Mouse (Mus musculus) mouse embryonic stem cell (cell line): ENCODE results near the gene Iqcf1.

Experiments
- in situ Hi-C, 2 experiments: fragments of 300-500 bp; cut with MboI; formaldehyde crosslinking; loops; 1 replicate in 1 of 2; 3 replicates in 1 of 2; pipeline ENCODE4 v1.14.3; 2019 to 2020; ENCODE audit warnings: low sequenced_read_pairs in 2 of 2, low pct_unique_long_range_greater_than_20kb in 1 of 2, mixed read lengths in 1 of 2; ENCODE audit not compliant: unreplicated experiment in 1 of 2

The Iqcf1 gene

GRCm38 (mm10) chr9:106463122-106464063 is 36.4 kb upstream of the Iqcf1 start:
- in situ Hi-C loops = no loop called here

- in situ Hi-C loops = no loop called here
Measured at GRCm38 (mm10) chr9:106464751-106465541, 34.8 kb upstream of the Iqcf1 start.

- in situ Hi-C loops = no loop called here
Measured at GRCm38 (mm10) chr9:106465571-106466200, 34.1 kb upstream of the Iqcf1 start, which contains the start of gene Gpr62. TSS of gene Gpr62 (minus strand) at chr9:106465938.

GRCm38 (mm10) chr9:106466721-106467120 is 33.0 kb upstream of the Iqcf1 start:
- in situ Hi-C loops = no loop called here

GRCm38 (mm10) chr9:106467746-106468145 is 32.0 kb upstream of the Iqcf1 start:
- in situ Hi-C loops = no loop called here

- in situ Hi-C loops = no loop called here
Measured at GRCm38 (mm10) chr9:106469317-106469716, 30.4 kb upstream of the Iqcf1 start.

GRCm38 (mm10) chr9:106469776-106470175 is 30.0 kb upstream of the Iqcf1 start:
- in situ Hi-C loops = no loop called here

GRCm38 (mm10) chr9:106470991-106471750 is 28.6 kb upstream of the Iqcf1 start:
- in situ Hi-C loops = no loop called here

GRCm38 (mm10) chr9:106471892-106472291 is 27.9 kb upstream of the Iqcf1 start:
- in situ Hi-C loops = no loop called here

GRCm38 (mm10) chr9:106472321-106472720 is 27.4 kb upstream of the Iqcf1 start:
- in situ Hi-C loops = no loop called here

GRCm38 (mm10) chr9:106473081-106473752 is 26.6 kb upstream of the Iqcf1 start:
- in situ Hi-C loops = no loop called here

GRCm38 (mm10) chr9:106473753-106474105 is 26.0 kb upstream of the Iqcf1 start:
- in situ Hi-C loops = no loop called here

- in situ Hi-C loops = no loop called here
Measured at GRCm38 (mm10) chr9:106474456-106474855, 25.3 kb upstream of the Iqcf1 start.

GRCm38 (mm10) chr9:106475046-106475445 is 24.7 kb upstream of the Iqcf1 start:
- in situ Hi-C loops = no loop called here

GRCm38 (mm10) chr9:106475663-106476001 is 24.1 kb upstream of the Iqcf1 start, which contains the start of gene Rrp9:
TSS of gene Rrp9 (plus strand) at chr9:106475963.
- in situ Hi-C loops = no loop called here

- in situ Hi-C loops = no loop called here
Measured at GRCm38 (mm10) chr9:106476002-106476923, 23.5 kb upstream of the Iqcf1 start.

- in situ Hi-C loops = no loop called here
Measured at GRCm38 (mm10) chr9:106476924-106477484, 22.8 kb upstream of the Iqcf1 start, which contains the start of gene Parp3. TSS of gene Parp3 (minus strand) at chr9:106476949.
